ENCODE assay signal across 17 mouse cellular contexts in the genomic region with DNA sequence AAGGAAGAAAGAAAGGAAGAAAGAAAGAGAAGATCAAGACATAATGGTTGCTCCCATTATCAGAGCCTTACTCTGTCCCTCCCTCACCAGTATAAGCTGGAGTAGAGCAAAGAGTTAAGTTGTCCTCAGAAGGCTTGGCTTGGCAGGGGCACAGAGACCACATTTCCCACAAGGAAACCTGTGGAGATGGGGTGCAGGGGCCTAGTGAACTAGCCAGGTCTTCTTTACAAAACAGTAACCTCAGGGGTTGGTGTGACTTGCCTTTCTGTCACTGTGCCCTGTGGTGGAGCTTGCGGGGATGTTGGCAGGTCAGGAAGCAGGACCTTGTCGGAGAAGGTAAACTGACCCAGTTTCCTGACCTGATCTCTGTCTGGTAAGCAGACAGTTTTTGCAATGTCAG.
"Had no signal": no experiment of that assay in that cellular context is flagged by ENCODE, and none has a peak within 500 bp of the region (broad histone marks: within the 10 kb centered on the region; RNA-seq: fewer than 3 reads in every experiment).

No protein-coding gene starts in this region.

- ATAC-seq: hindbrain, embryonic 16.5 days; inflammation-experienced regulatory T-cells, adult 6 months; intestine, embryonic 15.5 days; intestine, postnatal 0 days had no signal

- DNase-seq: gastrocnemius, adult 2 months; gastrocnemius, postnatal 10 days; gastrocnemius, postnatal 25 days; heart, adult 18-20 months; heart, postnatal 10 days; heart, postnatal 4 days; kidney, adult 18-20 months; kidney, adult 8-10 months; kidney, postnatal 10 days; kidney, postnatal 25 days; kidney, postnatal 4 days; liver; liver, embryonic 13.5 days had no signal
